Mouse (Mus musculus) T-helper 17 cell (primary cell): ENCODE data around the gene Olfr836.
"Not testable (repeated sequence)": the region's sequence is repeated elsewhere in the genome, so short reads cannot be mapped to it uniquely, and the experiment has no call there.

Experiments used
- in situ Hi-C, 2 experiments: fragments of 300-600 bp; cut with MboI, MseI; formaldehyde crosslinking; loops; 1 replicate in 1 of 2; 2 replicates in 1 of 2; pipeline ENCODE4 v1.15.1; 2025; ENCODE audit warnings: high pct_unique_total_duplicates in 2 of 2

The Olfr836 gene

DNA sequence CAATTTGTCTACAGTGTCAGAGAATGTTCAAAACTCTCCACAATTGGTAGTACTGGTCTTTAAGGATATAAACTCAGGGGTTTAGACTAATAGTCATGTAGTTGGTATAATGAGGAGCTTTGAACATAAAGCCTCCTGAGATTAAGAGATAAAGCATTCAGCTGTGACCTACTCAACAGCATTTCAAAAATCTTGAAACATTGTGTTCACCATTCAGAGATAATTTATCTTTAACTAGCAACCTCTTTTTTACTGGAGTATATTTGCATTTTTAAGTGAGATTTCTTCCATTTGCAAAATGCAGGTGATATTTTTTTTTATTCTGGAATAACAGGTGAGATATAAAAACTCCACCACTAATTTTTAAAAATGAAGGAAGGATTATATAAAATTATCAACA, at the start of gene Olfr836:
Gene Olfr836 (plus strand): TSS at position 301 of the 400 bp plus-strand sequence.
- in situ Hi-C loops, result no loop called here

- in situ Hi-C loops, result no loop called here
Measured at GRCm38 (mm10) chr9:19084986-19085385, 35.2 kb upstream of the Olfr836 start.

DNA sequence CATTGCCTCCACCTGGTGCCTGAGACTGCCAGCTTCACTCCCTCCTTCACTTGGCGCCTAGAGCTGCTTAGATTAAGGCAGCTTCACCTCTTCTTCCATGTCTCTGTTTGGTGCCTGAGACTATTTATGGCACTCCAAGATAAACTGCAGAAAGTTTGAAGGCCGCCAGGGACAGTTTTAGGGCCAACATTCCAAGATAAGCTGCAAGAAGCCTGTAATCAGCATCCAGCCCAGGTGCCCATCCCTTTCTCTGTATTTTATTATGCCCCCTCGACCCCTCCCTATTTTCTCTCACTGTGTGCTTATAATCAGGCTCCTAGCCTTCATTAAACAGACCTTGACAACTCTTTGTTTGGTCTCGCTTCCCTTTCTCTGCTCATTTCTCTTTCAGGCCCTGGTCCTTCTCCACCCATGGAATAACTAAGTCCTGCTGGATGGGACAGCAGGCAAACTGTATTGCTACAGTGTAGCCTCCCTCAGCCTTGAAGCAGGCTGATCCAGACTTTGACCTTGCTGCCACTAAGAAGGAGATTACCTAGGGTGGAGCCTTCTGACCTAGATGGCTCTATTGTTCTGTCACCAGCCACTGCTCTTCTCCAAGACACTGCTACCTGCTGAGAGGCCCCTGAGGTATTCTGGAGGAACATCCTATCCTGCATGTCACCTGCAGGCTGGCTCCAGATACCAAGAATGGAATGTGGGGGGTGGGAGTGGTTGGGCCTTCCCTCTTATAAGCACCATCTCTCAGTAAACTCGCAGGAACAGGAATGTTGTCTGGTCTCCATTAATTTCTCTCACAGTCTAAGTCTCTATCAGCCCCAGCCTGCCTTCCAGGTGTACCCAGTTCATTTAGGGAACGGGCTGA, 27.1 kb upstream of the Olfr836 start:
- in situ Hi-C loops, result not testable (repeated sequence)

DNA sequence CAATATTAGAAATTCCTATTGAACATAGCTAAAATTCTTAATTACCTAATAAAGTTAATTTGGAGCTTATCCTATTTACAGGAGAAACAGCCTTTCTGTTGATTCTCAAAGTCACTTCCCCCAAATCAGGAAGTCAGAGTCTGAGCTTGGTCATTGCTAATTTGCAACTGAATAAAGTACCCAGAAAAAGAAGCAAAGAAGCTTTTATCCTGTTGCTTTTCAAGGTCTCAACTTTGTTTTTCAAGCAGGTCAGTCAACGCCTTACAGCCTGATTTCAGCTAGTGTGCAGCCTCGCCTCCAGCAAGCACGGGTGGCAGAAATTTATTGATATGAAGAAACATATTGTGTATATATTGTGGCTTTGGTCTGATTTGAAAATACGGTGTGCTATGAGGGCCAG, 22.9 kb upstream of the Olfr836 start:
- in situ Hi-C loops, result no loop called here

DNA sequence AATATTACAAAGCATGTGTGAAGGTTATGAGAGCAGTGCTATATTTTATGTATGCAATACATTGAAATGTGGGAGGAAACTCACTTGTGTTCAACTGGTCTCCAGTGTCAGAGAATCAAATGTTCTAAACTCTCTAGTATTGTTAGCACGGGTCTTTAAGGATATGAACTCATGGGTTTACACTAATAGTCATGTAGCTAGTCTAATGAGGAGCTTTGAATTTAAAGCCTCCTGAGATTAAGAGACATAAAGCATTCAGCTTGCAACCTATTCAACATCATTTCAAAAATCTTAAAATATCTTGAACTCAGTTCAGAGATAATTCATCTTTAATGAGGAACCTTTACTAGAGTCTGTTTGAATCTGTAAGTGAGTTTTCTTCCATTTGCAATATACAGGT, 15.8 kb downstream of the Olfr836 start, which contains the start of gene Olfr837:
Gene Olfr837 (plus strand): TSS at position 301 of the 400 bp plus-strand sequence.
- in situ Hi-C loops, result no loop called here
